Mouse (Mus musculus): ENCODE data around the gene Parva. TPM values are rescaled to one million over a fixed set of nuclear protein-coding genes. Genes with fewer than 3 reads are reported as not detected.

Gene Parva
- total and polyA plus RNA-seq, 2 experiments from 2014 or later = 23.2 to 23.3 TPM

- no peak overlapping the region for H3K27ac ChIP-seq (ENCODE audit: low read depth, low read length)
- peak; percentile 95 for TF ChIP-seq CTCF (IDR thresholded peaks at IDR 0.05)
- H3K4me3 ChIP-seq (ENCODE audit: low read depth, low read length) = no peak overlapping the region
- H3K9ac ChIP-seq (replicated peaks; ENCODE audit: low read length, poor library complexity, severe bottlenecking) = no peak overlapping the region
- WGBS = 44% methylated on average over 6 of the region's 6 CpGs
- H3K27me3 ChIP-seq (ENCODE audit: insufficient read depth, low read length) = no peaks in the 10 kb centered on the region
- no peaks in the 10 kb centered on the region for H3K9me3 ChIP-seq (ENCODE audit: low read length)
- DNase-seq (ENCODE audit: low spot score) (peak; percentile 95), ATAC-seq (ENCODE audit: low FRiP score) (0 out of 2 replicates have a peak, but pooled peaks have one; percentile 34)
- no peaks in the 10 kb centered on the region for H3K4me1 ChIP-seq (ENCODE audit: insufficient read depth, low read length)
- no peaks in the 10 kb centered on the region for H3K36me3 ChIP-seq (ENCODE audit: insufficient read depth, low read length)
- no peak overlapping the region for H3K4me2 ChIP-seq (ENCODE audit: low read depth, low read length, poor library complexity, severe bottlenecking)
Observed at GRCm38 (mm10) chr7:112400175-112400574, 27.1 kb upstream of the Parva start.

GRCm38 (mm10) chr7:112405061-112405460 is 22.2 kb upstream of the Parva start:
- ATAC-seq (ENCODE audit: low FRiP score) = no peak
- no peak for TF ChIP-seq CTCF (IDR thresholded peaks at IDR 0.05)
- Histone ChIP-seq H3K4me3 (ENCODE audit: low read depth, low read length) (no peak overlapping the region), H3K9ac (replicated peaks; ENCODE audit: low read length, poor library complexity, severe bottlenecking) (no peak overlapping the region), H3K27me3 (ENCODE audit: insufficient read depth, low read length) (no peaks in the 10 kb centered on the region), H3K4me2 (ENCODE audit: low read depth, low read length, poor library complexity, severe bottlenecking) (no peak overlapping the region), H3K4me1 (ENCODE audit: insufficient read depth, low read length) (no peaks in the 10 kb centered on the region), H3K9me3 (ENCODE audit: low read length) (no peaks in the 10 kb centered on the region), H3K36me3 (ENCODE audit: insufficient read depth, low read length) (no peaks in the 10 kb centered on the region), H3K27ac (ENCODE audit: low read depth, low read length) (no peak overlapping the region)
- WGBS = 67% methylated on average over 2 of the region's 2 CpGs
- DNase-seq (ENCODE audit: low spot score) = no peak

GRCm38 (mm10) chr7:112405578-112405977 is 21.7 kb upstream of the Parva start:
- H3K27me3 ChIP-seq (ENCODE audit: insufficient read depth, low read length) = no peaks in the 10 kb centered on the region
- H3K9me3 ChIP-seq (ENCODE audit: low read length) = no peaks in the 10 kb centered on the region
- ATAC-seq (ENCODE audit: low FRiP score) (no peak), DNase-seq (ENCODE audit: low spot score) (no peak)
- no peak overlapping the region for H3K9ac ChIP-seq (replicated peaks; ENCODE audit: low read length, poor library complexity, severe bottlenecking)
- H3K4me2 ChIP-seq (ENCODE audit: low read depth, low read length, poor library complexity, severe bottlenecking) = no peak overlapping the region
- H3K36me3 ChIP-seq (ENCODE audit: insufficient read depth, low read length) = no peaks in the 10 kb centered on the region
- 79% methylated on average over 8 of the region's 8 CpGs for WGBS
- H3K4me3 ChIP-seq (ENCODE audit: low read depth, low read length) = no peak overlapping the region
- TF ChIP-seq CTCF (IDR thresholded peaks at IDR 0.05) = no peak
- H3K4me1 ChIP-seq (ENCODE audit: insufficient read depth, low read length) = no peaks in the 10 kb centered on the region
- H3K27ac ChIP-seq (ENCODE audit: low read depth, low read length) = no peak overlapping the region

- WGBS = 38% methylated on average over 7 of the region's 7 CpGs
- no peak overlapping the region for H3K4me2 ChIP-seq (ENCODE audit: low read depth, low read length, poor library complexity, severe bottlenecking)
Observed at GRCm38 (mm10) chr7:112407597-112407996, 19.7 kb upstream of the Parva start.

GRCm38 (mm10) chr7:112409991-112410390 is 17.3 kb upstream of the Parva start:
- H3K9ac ChIP-seq (replicated peaks; ENCODE audit: low read length, poor library complexity, severe bottlenecking) = no peak overlapping the region
- TF ChIP-seq CTCF (IDR thresholded peaks at IDR 0.05) = no peak
- H3K27me3 ChIP-seq (ENCODE audit: insufficient read depth, low read length) = no peaks in the 10 kb centered on the region
- H3K9me3 ChIP-seq (ENCODE audit: low read length) = no peaks in the 10 kb centered on the region
- no peak overlapping the region for H3K27ac ChIP-seq (ENCODE audit: low read depth, low read length)
- no peaks in the 10 kb centered on the region for H3K36me3 ChIP-seq (ENCODE audit: insufficient read depth, low read length)
- H3K4me2 ChIP-seq (ENCODE audit: low read depth, low read length, poor library complexity, severe bottlenecking) = no peak overlapping the region
- DNase-seq (ENCODE audit: low spot score) (no peak), ATAC-seq (ENCODE audit: low FRiP score) (no peak)
- no peaks in the 10 kb centered on the region for H3K4me1 ChIP-seq (ENCODE audit: insufficient read depth, low read length)
- WGBS = 92% methylated on average over 3 of the region's 3 CpGs
- no peak overlapping the region for H3K4me3 ChIP-seq (ENCODE audit: low read depth, low read length)

More at GRCm38 (mm10) chr7:112407597-112407996, 19.7 kb upstream of the Parva start:
- Histone ChIP-seq H3K4me3 (ENCODE audit: low read depth, low read length) (no peak overlapping the region), H3K9ac (replicated peaks; ENCODE audit: low read length, poor library complexity, severe bottlenecking) (no peak overlapping the region), H3K9me3 (ENCODE audit: low read length) (no peaks in the 10 kb centered on the region), H3K4me1 (ENCODE audit: insufficient read depth, low read length) (no peaks in the 10 kb centered on the region), H3K36me3 (ENCODE audit: insufficient read depth, low read length) (no peaks in the 10 kb centered on the region), H3K27ac (ENCODE audit: low read depth, low read length) (no peak overlapping the region), H3K27me3 (ENCODE audit: insufficient read depth, low read length) (no peaks in the 10 kb centered on the region)
- ATAC-seq (ENCODE audit: low FRiP score) = no peak
- DNase-seq (ENCODE audit: low spot score) = peak; percentile 50
- no peak for TF ChIP-seq CTCF (IDR thresholded peaks at IDR 0.05)

- no peak for TF ChIP-seq CTCF (IDR thresholded peaks at IDR 0.05)
- WGBS = 68% methylated on average over 6 of the region's 6 CpGs
- Histone ChIP-seq H3K9me3 (ENCODE audit: low read length) (no peaks in the 10 kb centered on the region), H3K4me3 (ENCODE audit: low read depth, low read length) (no peak overlapping the region), H3K4me2 (ENCODE audit: low read depth, low read length, poor library complexity, severe bottlenecking) (no peak overlapping the region), H3K27ac (ENCODE audit: low read depth, low read length) (no peak overlapping the region), H3K4me1 (ENCODE audit: insufficient read depth, low read length) (peaks cover 12% of the 10 kb centered on the region; the same call in 1 of the 2 replicates), H3K9ac (replicated peaks; ENCODE audit: low read length, poor library complexity, severe bottlenecking) (no peak overlapping the region), H3K36me3 (ENCODE audit: insufficient read depth, low read length) (no peaks in the 10 kb centered on the region), H3K27me3 (ENCODE audit: insufficient read depth, low read length) (no peaks in the 10 kb centered on the region)
- no peak for ATAC-seq (ENCODE audit: low FRiP score)
- no peak for DNase-seq (ENCODE audit: low spot score)
Observed at GRCm38 (mm10) chr7:112413286-112413685, 14.0 kb upstream of the Parva start.
